Mouse (Mus musculus) gastrocnemius, postnatal 36 days (tissue): ENCODE data around the gene C3. TPM values are rescaled to one million over a fixed set of nuclear protein-coding genes. Genes with fewer than 3 reads are reported as not detected.

ENCODE experiments used
- DNase-seq, 2 experiments: peaks; one replicate each; pipeline ENCODE4 v3.0.0; 2022
- intact Hi-C: fragments of 180-260 bp; cut with DNase I; formaldehyde crosslinking; loops from one replicate; pipeline ENCODE4 v1.15.1; 2025
- microRNA-seq, 2 experiments: library from miRNA; unstranded; fragments of <30 nt; microRNA quantifications; one replicate each; pipeline ENCODE4 v1.2.0; 2021
- total RNA-seq, 2 experiments: library from RNA; stranded (reverse); gene quantifications; 2 replicates each; pipeline ENCODE4 v1.2.3; 2021

The C3 gene
- total RNA-seq, 2 experiments from 2014 or later = 11.8 TPM

- intact Hi-C loops = no loop called here
- DNase-seq = no peak
Measured at GRCm38 (mm10) chr17:57173351-57173750, 54.6 kb downstream of the C3 start.

GRCm38 (mm10) chr17:57172378-57172777 is 55.6 kb downstream of the C3 start:
- intact Hi-C loops = no loop called here
- DNase-seq = no peak

- intact Hi-C loops = no loop called here
- DNase-seq = no peak
Measured at GRCm38 (mm10) chr17:57170616-57171260, 57.2 kb downstream of the C3 start.

GRCm38 (mm10) chr17:57166800-57167791 is 60.8 kb downstream of the C3 start:
- intact Hi-C loops = loop anchor here (5.0 to 10.0 kb wide), 3 partner anchors 70 to 360 kb away; no protein-coding TSS in a partner anchor
- DNase-seq = peak; percentile 87 to 89

Small RNAs within 50 kb of the gene (microRNA-seq; reads per million reads assigned to microRNA genes)
- gene Mir6978 = 0 reads per million in 2 experiments

Other genes starting within 250 kb of the C3 start
- gene Acer1, start 246.0 kb downstream of the C3 start, total RNA-seq = not detected
- gene Clpp, start 237.8 kb downstream of the C3 start, total RNA-seq = 10 to 100 TPM; 28.7 to 33.4 TPM
- gene Alkbh7, start 230.8 kb downstream of the C3 start, total RNA-seq = 10 to 100 TPM; 21.6 to 22.7 TPM
- gene Pspn, start 228.1 kb downstream of the C3 start, total RNA-seq = not detected
- gene Gtf2f1, start 216.8 kb downstream of the C3 start, total RNA-seq = 10 to 100 TPM; 15.1 to 16.8 TPM
- not detected for gene Gm17949, start 216.7 kb downstream of the C3 start, total RNA-seq
- gene Khsrp, start 196.6 kb downstream of the C3 start, total RNA-seq = 10 to 100 TPM; 20.8 to 27.9 TPM
- not detected for gene Slc25a41, start 186.5 kb downstream of the C3 start, total RNA-seq
- gene Crb3, start 169.0 kb downstream of the C3 start, total RNA-seq = under 1 TPM; 0.51 to 0.57 TPM
- gene Slc25a23, start 168.3 kb downstream of the C3 start, total RNA-seq = 10 to 100 TPM; 34.1 to 48.5 TPM
- under 1 TPM; 0.43 to 0.54 TPM for gene Dennd1c, start 149.6 kb downstream of the C3 start, total RNA-seq
- gene Tubb4a, start 140.4 kb downstream of the C3 start, total RNA-seq = 1 to 10 TPM; 1.3 to 1.4 TPM
- under 1 TPM in 1 of 2 experiments, not detected in 1; 0.41 TPM for gene Tnfsf9, start 122.8 kb downstream of the C3 start, total RNA-seq
- gene Cd70, start 78.4 kb downstream of the C3 start, total RNA-seq = not detected
- gene Tnfsf14, start 34.0 kb downstream of the C3 start, total RNA-seq = under 1 TPM in 1 of 2 experiments, not detected in 1; 0.18 TPM
- 10 to 100 TPM; 20.5 to 22.6 TPM for gene Gpr108, start 20.3 kb upstream of the C3 start, total RNA-seq
- 100 to 1,000 TPM; 142 to 152 TPM for gene Trip10, start 21.3 kb upstream of the C3 start, total RNA-seq
- gene Vav1, start 51.0 kb upstream of the C3 start, total RNA-seq = 1 to 10 TPM in 1 of 2 experiments, under 1 TPM in 1; 0.54 to 1.4 TPM
- 1 to 10 TPM; 2.8 TPM for gene Adgre1, start 130.6 kb upstream of the C3 start, total RNA-seq